Mouse (Mus musculus) T-cell, adult 2 months (primary cell): ENCODE measurements at regions not wholly inside any gene's neighbourhood (a gene's known extent, or its start where the extent isn't known, plus 50 kb on each side); places are given as distances from the start of the nearest gene placed in this dataset.

ENCODE experiments used
- DNase-seq: peaks from one replicate; pipeline ENCODE4 v3.0.0; 2022; ENCODE audit warnings: low spot score

GRCm38 (mm10) chr12:39342327-39342726 lies 563.1 kb downstream of the Etv1 start:
- no peak for DNase-seq

- no peak for DNase-seq
Observed at GRCm38 (mm10) chr12:39371480-39372245, 592.5 kb downstream of the Etv1 start.

GRCm38 (mm10) chr12:39373721-39374120 lies 594.5 kb downstream of the Etv1 start:
- DNase-seq = no peak
